Mouse (Mus musculus) right cerebral cortex, postnatal 36 days (tissue): ENCODE measurements around the gene Prdx6.

Experiments used
- DNase-seq, 2 experiments: peaks; one replicate each; pipeline ENCODE4 v3.0.0; 2022; ENCODE audit warnings: low spot score in 2 of 2, mixed read lengths in 1 of 2

Gene Prdx6

DNA sequence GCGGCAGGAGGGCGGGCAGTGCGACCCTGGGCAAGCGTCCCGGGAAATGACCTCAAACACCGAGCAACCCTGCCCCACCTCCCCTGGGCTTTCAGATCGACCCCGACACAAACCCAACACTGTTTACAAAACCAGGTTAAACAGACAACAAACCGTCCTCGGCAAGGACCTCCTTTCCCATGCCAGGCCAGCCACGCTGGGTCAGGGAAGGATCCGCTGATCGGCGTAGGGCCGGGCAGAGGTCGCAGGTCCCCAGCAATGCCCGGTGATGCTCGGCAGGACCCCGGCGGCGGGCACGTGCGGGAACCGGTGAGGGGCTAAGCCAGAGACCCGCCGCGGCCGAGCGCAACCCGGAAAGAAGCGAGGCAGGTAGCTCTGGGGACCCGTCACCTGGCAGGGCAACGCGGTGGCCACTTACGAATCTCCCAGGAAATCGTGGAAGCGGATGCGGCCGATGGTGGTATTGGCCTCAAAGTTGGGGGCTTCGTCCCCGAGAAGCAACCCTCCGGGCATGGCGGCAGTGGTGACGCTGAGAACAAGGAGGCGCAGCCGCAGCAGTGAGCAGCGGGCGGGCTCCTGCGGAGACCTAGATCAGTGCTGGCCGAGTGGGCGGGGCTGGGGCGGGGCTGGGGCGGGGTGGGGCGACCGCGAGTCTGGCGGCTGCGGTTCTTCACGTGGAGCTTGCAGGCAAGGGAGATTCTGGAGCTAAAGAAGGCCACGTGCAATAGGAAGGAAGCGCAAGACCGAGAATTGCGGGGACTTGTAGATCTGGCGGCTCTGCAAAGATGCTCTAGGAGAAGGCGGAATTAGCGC, at the start of gene Prdx6:
Gene Prdx6, minus strand, starts transcription at position 616 of the 813 bp plus-strand sequence.
- DNase-seq: peak; percentile 77 to 82

DNA sequence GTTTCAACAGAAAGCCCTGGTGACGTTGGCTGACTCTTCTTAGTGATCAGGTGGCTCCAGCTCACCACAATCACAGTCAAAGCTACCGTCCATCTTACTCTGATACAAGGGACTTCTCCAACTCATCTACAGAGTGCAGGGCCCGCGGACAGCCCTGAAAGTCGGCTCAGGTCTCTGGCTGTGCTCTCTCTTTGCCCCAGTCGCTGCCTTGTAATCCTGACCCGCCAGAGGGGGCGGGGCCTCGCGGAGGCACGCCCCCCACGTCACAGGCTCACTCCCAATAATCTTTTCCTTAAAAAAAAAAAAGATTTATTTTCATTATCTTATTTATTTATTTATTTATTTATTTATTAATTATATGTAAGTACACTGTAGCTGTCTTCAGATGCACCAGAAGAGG, 37.2 kb upstream of the Prdx6 start:
- DNase-seq: no peak

- peak; percentile 58 to 65 for DNase-seq
These were observed 35.8 kb upstream of the Prdx6 start for GRCm38 (mm10) chr1:161286726-161287310.

- DNase-seq: no peak
These were observed 30.2 kb upstream of the Prdx6 start for GRCm38 (mm10) chr1:161281054-161281688.

GRCm38 (mm10) chr1:161279244-161279908, 28.4 kb upstream of the Prdx6 start:
- no peak for DNase-seq

DNA sequence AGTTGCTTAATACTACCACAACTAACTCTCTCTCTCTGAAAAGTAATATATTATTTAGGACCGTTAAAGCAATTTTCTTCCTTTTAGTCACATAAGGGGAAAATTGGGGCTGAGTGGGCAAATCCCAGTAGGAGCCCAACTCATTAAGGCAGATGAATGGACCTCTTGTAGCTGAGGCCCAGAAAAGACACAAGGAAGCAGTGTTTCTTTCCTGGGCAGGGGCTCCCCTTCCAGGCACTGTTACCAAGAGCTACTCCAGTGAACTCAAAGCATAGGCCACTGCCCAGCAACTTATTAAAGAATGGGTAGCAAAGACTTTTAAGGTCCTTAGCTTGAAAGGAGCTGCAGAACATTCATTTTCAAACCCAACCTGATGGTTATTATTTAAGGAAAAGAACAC, 22.5 kb upstream of the Prdx6 start:
- peak; percentile 19 to 35 for DNase-seq

DNA sequence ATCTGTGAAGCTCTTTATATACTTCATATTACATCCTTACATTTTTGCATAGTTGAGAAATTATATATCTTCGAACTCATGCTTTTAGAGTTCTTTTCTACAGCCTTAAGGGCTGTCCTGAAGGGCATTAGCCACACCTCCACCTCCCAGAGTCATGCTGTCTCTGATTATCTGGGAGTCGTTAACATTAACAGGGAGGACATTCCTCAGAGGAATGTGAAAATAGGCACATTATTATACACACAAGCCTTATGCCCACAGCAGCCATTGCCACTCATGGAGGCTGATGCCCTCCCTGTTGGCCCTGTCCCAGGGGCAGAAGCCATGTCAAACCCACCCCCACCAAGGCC, 20.4 kb upstream of the Prdx6 start:
- DNase-seq: no peak

DNA sequence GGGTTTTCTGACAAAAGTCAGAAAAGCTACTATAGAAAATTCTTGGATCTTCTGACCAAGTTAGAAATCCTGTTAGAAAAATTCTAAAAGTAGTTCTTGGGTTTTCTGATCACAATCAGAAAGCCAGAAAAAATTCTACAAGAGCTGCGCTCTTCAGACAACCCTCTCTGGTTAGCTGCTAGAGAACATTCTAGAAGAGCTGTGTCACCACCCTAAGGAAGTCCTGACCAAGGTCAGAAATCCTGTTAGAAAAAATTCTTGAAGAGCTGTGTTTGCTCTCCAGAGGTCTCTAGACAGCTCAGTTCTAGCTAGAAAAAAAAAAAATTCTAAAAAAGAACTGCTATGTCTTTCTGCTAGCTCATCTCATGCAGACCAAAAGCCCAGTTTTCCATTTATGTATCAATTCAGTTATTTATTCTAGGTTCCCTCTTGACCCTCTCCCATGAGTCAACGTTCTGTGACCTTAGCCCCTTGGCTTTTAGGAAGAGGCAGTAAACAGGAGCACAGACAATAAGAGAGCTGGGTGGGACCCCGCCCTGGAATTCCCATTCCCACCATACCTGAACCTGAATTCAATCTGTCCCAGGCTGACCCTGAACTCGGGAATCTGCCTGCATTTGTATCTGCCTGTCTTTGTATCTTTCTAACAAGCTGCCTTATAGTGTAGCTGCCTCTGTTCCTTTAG, 19.9 kb upstream of the Prdx6 start:
- no peak for DNase-seq

- DNase-seq: peak in 1 of 2 experiments; percentile 10
These were observed 18.3 kb upstream of the Prdx6 start for GRCm38 (mm10) chr1:161269346-161269745.

DNA sequence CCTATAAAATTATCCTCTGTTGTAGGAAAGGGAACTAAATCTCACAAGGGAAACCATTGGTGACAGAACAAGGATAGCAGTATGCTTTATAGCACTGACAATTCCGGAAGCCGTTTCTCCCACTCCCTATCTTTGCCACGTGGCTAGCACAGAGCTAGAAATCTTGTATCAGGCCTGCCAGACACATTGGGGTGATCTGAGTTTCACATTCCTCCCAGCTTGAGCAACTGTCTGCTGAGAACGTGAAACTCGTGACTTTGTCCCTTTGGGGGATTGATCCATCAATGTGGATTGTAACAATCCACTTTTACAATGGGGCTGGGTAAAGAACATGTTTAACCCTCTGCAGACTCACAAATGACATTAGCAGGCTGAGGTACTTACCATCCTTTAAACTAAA, 17.9 kb upstream of the Prdx6 start:
- no peak for DNase-seq

DNA sequence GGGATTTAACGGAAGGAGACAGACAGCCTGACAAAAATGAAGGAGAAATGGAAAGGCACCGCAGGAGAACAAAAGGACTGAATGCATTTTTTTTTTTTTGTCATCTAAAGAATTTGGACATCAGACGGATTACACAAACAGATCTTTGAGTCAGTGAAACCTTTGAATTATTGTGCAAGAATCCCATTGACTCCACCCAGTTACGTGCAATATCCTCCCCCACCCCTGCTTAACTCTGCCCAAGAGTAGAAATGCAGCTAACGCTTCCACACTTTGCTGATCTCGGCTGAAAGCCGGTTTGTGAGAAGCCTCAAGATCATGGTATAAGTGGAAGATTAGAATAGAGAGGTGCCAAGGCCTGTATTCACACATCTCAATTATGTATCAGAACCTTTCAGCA, 17.1 kb upstream of the Prdx6 start:
- no peak for DNase-seq

GRCm38 (mm10) chr1:161264961-161265360, 13.9 kb upstream of the Prdx6 start:
- DNase-seq: no peak

DNA sequence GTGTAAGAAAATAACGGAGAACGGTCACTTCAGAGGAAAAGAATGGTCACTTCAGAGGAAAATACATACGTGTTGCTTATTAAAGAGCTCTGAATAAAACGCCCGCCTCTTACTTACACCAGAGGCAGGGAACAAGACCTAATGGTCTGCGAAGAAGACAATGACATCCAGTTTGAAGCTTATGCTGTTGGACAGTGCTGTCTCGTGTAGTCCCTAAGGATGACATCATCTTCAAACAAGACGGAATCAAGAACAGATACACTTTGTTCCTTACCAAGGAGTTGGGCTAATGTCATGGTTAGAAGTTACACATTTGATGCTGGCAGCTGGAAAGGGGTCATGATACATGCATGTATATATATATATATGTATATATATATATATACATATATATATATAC, 12.6 kb upstream of the Prdx6 start:
- no peak for DNase-seq

DNA sequence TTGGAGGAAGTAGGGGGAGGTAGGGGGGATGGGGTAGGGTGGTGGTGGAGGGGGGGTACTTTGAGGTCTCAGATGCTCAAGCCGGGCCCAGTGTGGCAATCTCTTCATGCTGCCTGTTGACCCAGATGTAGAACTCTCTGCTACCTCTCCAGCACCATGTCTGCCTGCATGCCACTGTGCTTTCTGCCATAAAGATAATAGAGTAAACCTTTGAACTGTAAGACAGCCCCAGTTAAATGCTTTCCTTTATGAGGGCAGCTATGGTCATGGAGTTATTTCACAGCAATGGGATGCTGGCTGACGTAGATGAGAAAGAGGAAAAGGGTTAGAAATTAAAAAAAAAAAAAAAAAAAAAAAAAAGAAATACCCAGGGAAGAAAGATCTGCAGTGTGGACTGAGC, 11.5 kb upstream of the Prdx6 start:
- no peak for DNase-seq

GRCm38 (mm10) chr1:161260761-161261160, 9.7 kb upstream of the Prdx6 start:
- no peak for DNase-seq

- DNase-seq: no peak
These were observed 8.1 kb upstream of the Prdx6 start for GRCm38 (mm10) chr1:161259142-161259541.

- DNase-seq: no peak
These were observed 7.3 kb upstream of the Prdx6 start for GRCm38 (mm10) chr1:161258331-161258730.

DNA sequence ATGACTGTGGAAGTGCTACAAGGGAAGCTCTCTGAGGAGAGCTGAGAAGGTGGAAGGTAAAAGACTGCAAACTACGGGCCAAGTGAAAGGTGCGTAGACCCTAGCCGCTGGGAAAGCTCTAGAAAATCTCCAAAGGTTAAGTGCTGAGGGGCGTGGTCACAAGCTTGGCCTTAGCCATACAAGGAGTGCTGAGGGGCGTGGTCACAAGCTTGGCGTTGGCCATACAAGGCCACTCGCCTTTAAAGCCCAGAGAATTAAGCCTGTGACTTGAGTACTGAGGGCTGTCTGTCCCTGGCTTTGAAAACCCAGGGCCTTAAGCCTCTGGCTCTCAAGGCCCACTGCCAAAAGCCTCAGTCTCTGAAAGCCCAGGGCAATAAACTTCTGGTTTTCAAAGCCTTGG, 5.9 kb upstream of the Prdx6 start:
- no peak for DNase-seq

GRCm38 (mm10) chr1:161254361-161254760, 3.3 kb upstream of the Prdx6 start:
- DNase-seq: no peak

DNA sequence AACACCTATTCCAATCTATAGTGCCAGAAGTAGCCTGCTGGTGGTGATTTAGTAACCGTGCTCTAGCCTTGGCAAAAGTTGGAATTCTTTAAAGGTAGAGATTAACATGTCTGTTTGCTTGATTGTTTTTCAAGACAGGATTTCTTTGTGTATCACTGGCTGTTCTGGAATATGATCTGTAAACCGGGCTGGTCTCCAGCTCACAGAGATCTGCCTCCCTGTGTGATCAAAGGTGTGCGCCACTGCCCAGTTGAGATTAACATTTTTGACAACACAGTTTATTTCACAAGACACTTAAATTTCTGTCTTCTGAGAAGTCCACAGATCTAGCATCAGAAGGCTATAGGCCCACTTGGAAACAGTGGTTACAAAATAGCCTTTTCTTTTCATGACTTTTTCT, 1.9 kb upstream of the Prdx6 start:
- DNase-seq: no peak

GRCm38 (mm10) chr1:161252365-161252764, 1.3 kb upstream of the Prdx6 start:
- no peak for DNase-seq
